Mouse (Mus musculus) midbrain, postnatal 0 days (tissue): ENCODE data around the gene Htr1a. TPM values are rescaled to one million over a fixed set of nuclear protein-coding genes. Genes with fewer than 3 reads are reported as not detected.
A peak's percentile ranks its signal among the peaks of the same experiment; 100 is the strongest.

Source experiments
- ATAC-seq: fragments of 200-750 bp; cut with Nextera tagmentation; 2 replicates; pipeline ENCODE4 v1.8.0; 2017; ENCODE audit warnings: moderate number of reproducible peaks, mild to moderate bottlenecking, moderate TSS enrichment, moderate library complexity; ENCODE audit not compliant: low FRiP score
- DNase-seq: peaks from one replicate; pipeline ENCODE4 v3.0.0-alpha.2; 2015; ENCODE audit warnings: low spot score
- H3K27ac ChIP-seq: fragments of 300-500 bp; sonication (generic); 2 replicates; pipeline ENCODE4 v1.5.1; 2014; ENCODE audit warnings: low read depth, mild to moderate bottlenecking, low read length, mixed read lengths
- H3K27me3 ChIP-seq: fragments of 300-500 bp; sonication (generic); 2 replicates; pipeline ENCODE4 v1.6.1; 2014; ENCODE audit warnings: low read length, control low read depth, mixed read lengths; ENCODE audit not compliant: insufficient read depth
- H3K36me3 ChIP-seq: fragments of 300-500 bp; sonication (generic); 2 replicates; pipeline ENCODE4 v1.6.1; 2014; ENCODE audit warnings: low read length, control low read depth, mixed read lengths; ENCODE audit not compliant: insufficient read depth
- H3K4me1 ChIP-seq: fragments of 300-500 bp; sonication (generic); 2 replicates; pipeline ENCODE4 v1.6.1; 2014; ENCODE audit warnings: mild to moderate bottlenecking, control low read depth, antibody characterized with exemption, low read length, mixed read lengths; ENCODE audit not compliant: insufficient read depth
- H3K4me2 ChIP-seq: fragments of 300-500 bp; sonication (generic); 2 replicates; pipeline ENCODE4 v1.6.1; 2014; ENCODE audit warnings: low read depth, mild to moderate bottlenecking, low read length, mixed read lengths; ENCODE audit not compliant: poor library complexity, severe bottlenecking
- H3K4me3 ChIP-seq: fragments of 300-500 bp; sonication (generic); 2 replicates; pipeline ENCODE4 v1.5.1; 2014; ENCODE audit warnings: low read depth, mild to moderate bottlenecking, low read length, moderate library complexity
- H3K9ac ChIP-seq: fragments of 300-500 bp; sonication (generic); replicated peaks from 2 replicates; pipeline ENCODE4 v1.6.1; 2014; ENCODE audit warnings: mild to moderate bottlenecking, low read length, moderate library complexity, mixed read lengths; ENCODE audit not compliant: poor library complexity, severe bottlenecking
- H3K9me3 ChIP-seq: fragments of 300-500 bp; sonication (generic); 2 replicates; pipeline ENCODE4 v1.6.1; 2016; ENCODE audit warnings: low read length, control low read depth
- CTCF ChIP-seq: IDR thresholded peaks from 2 replicates; pipeline ENCODE4 v1.5.1; 2016; ENCODE audit warnings: antibody characterized with exemption, mild to moderate bottlenecking
- WGBS: fragments of 180-500 bp; shearing (Covaris S2); extraction: QIAGEN DNeasy Blood & Tissue Kit; methylation state at CpG from one replicate; pipeline ENCODE4 v1.1.7; 2014; 5-methylcytosine and 5-hydroxymethylcytosine counted together
- polyA plus RNA-seq: library from polyadenylated mRNA; unstranded; fragments of >200 nt; fragmentation: Nextera tagmentation; extraction: Ambion mirVana; gene quantifications from 2 replicates; pipeline ENCODE4 v1.2.1, GENCODE M21; 2015
- total RNA-seq: library from RNA; depleted of rRNA; stranded (reverse); fragments of >200 nt; gene quantifications from 2 replicates; pipeline ENCODE4 v1.2.3, GENCODE M21; 2014; rRNA removed

Gene Htr1a
- total RNA-seq = 9.7 and 10.1 TPM in 2 replicates
- polyA plus RNA-seq = 4.5 and 5.0 TPM in 2 replicates

DNA sequence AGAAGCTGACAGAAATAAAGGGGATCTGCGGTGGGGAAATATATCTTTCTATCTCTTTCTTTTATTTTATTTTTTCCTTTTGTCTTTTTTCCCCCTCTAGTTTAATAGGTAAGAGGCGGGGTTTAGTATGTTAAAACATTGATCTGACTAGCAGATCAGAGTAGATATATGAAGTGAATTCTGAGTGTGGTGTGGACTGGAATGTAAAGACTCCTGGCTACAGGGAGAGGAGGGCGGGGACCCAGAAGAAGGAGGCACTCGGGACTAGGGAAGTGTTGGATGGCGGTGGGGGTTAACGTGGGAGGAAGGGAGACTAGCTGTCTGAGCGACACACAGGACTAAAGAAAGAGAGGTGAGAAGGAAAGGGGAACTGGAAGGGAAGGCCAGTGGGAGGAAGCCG is at the start of gene Htr1a:
TSS of gene Htr1a (plus strand) at position 301 of the 400 bp plus-strand sequence.
- Histone ChIP-seq H3K27me3 (peaks cover 15% of the 10 kb centered on the region), H3K36me3 (no peaks in the 10 kb centered on the region), H3K9ac (peak within 1 kb of the TSS; percentile 25; the same call in 1 of the 2 replicates), H3K4me2 (peak within 1 kb of the TSS; percentile 95), H3K4me1 (peaks cover 4% of the 10 kb centered on the region; the same call in 1 of the 2 replicates), H3K4me3 (peak within 1 kb of the TSS; percentile 50), H3K9me3 (no peaks in the 10 kb centered on the region), H3K27ac (no peak within 1 kb of the TSS)
- DNase-seq = no peak
- no peak for ATAC-seq
- 3% methylated on average over 8 of the region's 8 CpGs for WGBS
- TF ChIP-seq CTCF = no peak

DNA sequence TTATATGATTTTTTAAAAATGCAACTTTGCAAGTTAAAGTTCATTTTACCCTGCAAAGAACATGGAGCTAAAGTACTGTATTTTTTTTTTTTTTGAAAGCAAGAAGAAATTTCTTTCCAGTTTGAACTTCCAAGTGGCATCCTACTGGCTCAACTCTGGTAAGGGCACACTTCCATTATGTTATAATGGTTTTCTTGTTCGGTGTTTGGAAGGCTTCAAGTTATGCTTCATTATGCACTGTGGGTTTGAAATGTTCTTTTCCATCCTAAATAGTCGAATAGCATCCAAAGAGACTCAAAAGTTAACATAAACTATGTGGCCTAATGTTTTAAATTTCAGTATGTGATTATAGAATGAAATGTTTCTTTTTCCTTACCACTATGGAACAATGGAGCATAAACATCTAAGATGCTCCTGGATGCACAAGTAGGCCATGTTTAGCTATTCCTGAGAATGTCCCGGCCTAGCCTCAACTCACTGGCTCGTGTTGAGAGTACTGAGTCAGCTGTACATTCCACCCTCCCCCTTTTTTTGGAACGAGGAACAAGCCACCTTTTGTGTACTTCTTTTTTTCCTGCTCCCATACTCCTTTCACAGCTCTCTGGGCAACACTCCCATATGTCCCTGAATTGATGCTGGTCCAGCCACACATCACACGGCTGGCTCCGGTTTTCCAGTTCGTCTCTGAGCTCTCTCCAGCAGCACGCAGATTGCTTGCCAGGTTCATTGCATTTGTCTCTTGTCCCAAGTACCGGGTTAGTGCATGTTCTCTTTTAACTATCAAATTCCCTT is 31.7 kb upstream of the Htr1a start:
- Histone ChIP-seq H3K27me3 (no peaks in the 10 kb centered on the region), H3K9me3 (no peaks in the 10 kb centered on the region), H3K27ac (no peak overlapping the region), H3K4me2 (no peak overlapping the region), H3K36me3 (no peaks in the 10 kb centered on the region), H3K4me3 (no peak overlapping the region), H3K9ac (no peak overlapping the region), H3K4me1 (no peaks in the 10 kb centered on the region)
- DNase-seq (peak; percentile 86), ATAC-seq (peak; percentile 88)
- no peak for TF ChIP-seq CTCF
- 70% methylated on average over 10 of the region's 10 CpGs for WGBS

DNA sequence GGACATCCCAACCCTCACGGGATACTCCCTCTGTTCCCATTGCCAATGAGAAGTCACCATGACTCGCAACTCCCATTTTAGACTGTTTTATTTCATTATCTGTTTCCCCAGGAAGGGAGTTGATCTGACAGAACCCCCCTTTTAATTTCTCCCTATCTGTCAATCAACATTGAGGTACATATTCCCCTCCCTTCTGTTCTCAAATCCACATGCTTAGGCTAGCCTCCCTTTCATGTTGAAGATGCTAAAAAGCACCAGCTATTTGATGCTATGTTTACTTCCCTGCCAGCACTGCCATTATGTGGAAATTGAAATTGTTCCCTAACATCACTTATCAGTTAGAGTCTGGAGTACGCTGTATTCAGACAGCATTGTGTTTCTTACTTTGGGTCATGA is 31.1 kb upstream of the Htr1a start:
- DNase-seq (no peak), ATAC-seq (no peak)
- H3K4me2 ChIP-seq = no peak overlapping the region
- 80% methylated on average over 3 of the region's 3 CpGs for WGBS
- no peak overlapping the region for H3K4me3 ChIP-seq
- TF ChIP-seq CTCF = no peak
- no peaks in the 10 kb centered on the region for H3K9me3 ChIP-seq
- no peaks in the 10 kb centered on the region for H3K36me3 ChIP-seq
- H3K9ac ChIP-seq = no peak overlapping the region
- H3K4me1 ChIP-seq = no peaks in the 10 kb centered on the region
- no peak overlapping the region for H3K27ac ChIP-seq
- no peaks in the 10 kb centered on the region for H3K27me3 ChIP-seq

DNA sequence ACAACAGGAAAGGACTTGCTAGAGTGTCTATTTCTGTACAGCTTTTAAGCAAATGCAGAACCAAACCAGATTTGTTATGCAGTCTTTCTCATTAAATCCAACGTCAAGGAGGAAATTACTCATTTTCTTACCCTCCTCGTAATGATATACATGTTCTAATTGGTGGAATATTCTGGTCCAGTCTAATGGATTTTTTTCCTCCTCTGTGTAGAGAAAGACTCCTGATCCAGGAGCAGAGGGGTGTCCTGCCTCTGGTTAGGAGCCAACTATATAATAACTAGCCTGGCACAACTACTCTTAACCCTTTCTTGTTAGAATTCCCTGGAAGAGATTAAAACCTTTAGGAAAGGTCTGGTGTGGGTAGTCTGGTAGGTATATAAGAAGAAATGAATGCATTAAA is 10.3 kb upstream of the Htr1a start:
- H3K27me3 ChIP-seq = no peaks in the 10 kb centered on the region
- no peak overlapping the region for H3K4me3 ChIP-seq
- no peak overlapping the region for H3K9ac ChIP-seq
- H3K36me3 ChIP-seq = no peaks in the 10 kb centered on the region
- H3K9me3 ChIP-seq = no peaks in the 10 kb centered on the region
- no peak overlapping the region for H3K27ac ChIP-seq
- TF ChIP-seq CTCF = no peak
- no peaks in the 10 kb centered on the region for H3K4me1 ChIP-seq
- ATAC-seq (no peak), DNase-seq (no peak)
- 74% methylated on average over 2 of the region's 2 CpGs for WGBS
- H3K4me2 ChIP-seq = no peak overlapping the region

DNA sequence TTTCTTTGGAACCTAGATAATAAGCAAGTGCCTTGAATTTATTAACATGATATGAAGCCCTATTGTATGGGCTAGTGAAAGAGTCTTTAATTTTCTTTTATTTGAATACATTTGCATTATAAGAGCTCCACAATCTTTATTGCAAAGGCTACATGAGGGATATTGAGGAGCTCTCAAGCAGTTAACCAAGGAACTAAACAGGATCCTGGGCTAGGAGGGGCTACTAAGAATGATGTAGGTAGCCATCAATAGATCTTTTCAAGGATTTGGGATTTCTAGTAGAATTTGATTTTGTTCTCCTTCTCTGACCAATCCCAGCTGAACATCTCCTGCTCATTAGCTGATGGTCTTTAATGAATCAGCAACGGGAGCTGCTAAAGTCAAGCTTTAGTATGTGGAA is 9.8 kb upstream of the Htr1a start:
- H3K9ac ChIP-seq = no peak overlapping the region
- no peaks in the 10 kb centered on the region for H3K27me3 ChIP-seq
- 87% methylated on average over 1 of the region's 1 CpGs for WGBS
- no peak for TF ChIP-seq CTCF
- no peak overlapping the region for H3K4me2 ChIP-seq
- H3K36me3 ChIP-seq = no peaks in the 10 kb centered on the region
- no peak for DNase-seq
- no peak for ATAC-seq
- H3K4me3 ChIP-seq = no peak overlapping the region
- no peak overlapping the region for H3K27ac ChIP-seq
- H3K9me3 ChIP-seq = no peaks in the 10 kb centered on the region
- H3K4me1 ChIP-seq = no peaks in the 10 kb centered on the region

DNA sequence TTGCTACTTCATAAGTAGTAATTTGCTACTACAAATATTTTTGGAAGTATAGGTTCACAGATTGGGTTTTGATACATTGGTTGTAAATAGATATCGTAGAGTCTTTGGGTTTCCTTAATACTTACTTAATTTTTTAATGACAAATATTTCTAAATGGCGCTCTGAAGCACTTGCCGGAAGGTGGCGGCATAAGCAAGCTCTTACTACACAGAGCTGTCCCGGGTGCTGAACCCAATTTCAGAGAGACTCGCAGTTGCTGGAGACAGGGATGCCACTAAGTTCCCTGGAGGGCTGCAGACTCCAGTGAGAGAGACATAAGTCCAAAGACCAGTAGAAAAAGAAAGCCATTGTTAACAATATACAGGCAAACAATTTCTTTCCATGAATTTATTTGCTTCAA is 863 bp upstream of the Htr1a start:
- no peaks in the 10 kb centered on the region for H3K9me3 ChIP-seq
- peak; percentile 50; the same call in 1 of the 2 replicates for ATAC-seq

More for the DNA sequence above, 863 bp upstream of the Htr1a start:
- DNase-seq = peak; percentile 86
- Histone ChIP-seq H3K9ac (no peak overlapping the region), H3K27ac (no peak overlapping the region), H3K4me2 (no peak overlapping the region), H3K4me1 (peaks cover 4% of the 10 kb centered on the region; the same call in 1 of the 2 replicates), H3K27me3 (peaks cover 15% of the 10 kb centered on the region), H3K4me3 (no peak overlapping the region), H3K36me3 (no peaks in the 10 kb centered on the region)
- WGBS = 5% methylated on average over 6 of the region's 6 CpGs
- peak; percentile 90 for TF ChIP-seq CTCF
